ENCODE assay signal across 9 mouse cellular contexts in genomic region chr17:26119766-26120710, GRCm38 (mm10). TPM values are rescaled to one million over a fixed set of nuclear protein-coding genes. Genes with fewer than 3 reads are reported as not detected.
A peak's percentile ranks its signal among the peaks of the same experiment; 100 is the strongest.
DNase-seq lines count a peak whose midpoint lies in the region; ATAC-seq and TF ChIP-seq lines count a peak whose summit lies in the region.
"Had no signal": no experiment of that assay in that cellular context is flagged by ENCODE, and none has a peak within 500 bp of the region (broad histone marks: within the 10 kb centered on the region; RNA-seq: fewer than 3 reads in every experiment).

No protein-coding gene starts in this region.

- peaks cover 16% of the 10 kb centered on the region for H3K4me1 ChIP-seq in embryonic facial prominence, embryonic 15.5 days
- H3K4me1 ChIP-seq in intestine, embryonic 15.5 days (replicated peaks) = peaks cover 32% of the 10 kb centered on the region
- H3K4me1 ChIP-seq in liver, embryonic 14.5 days (replicated peaks; ENCODE audit: control insufficient read depth in 2 of 2, insufficient read depth in 2 of 2, low read length in 1 of 2) = peaks cover 6 to 12% of the 10 kb centered on the region in 2 experiments

- no peak for TF ChIP-seq EP300 in liver, embryonic 14.5 days (IDR thresholded peaks at IDR 0.05; ENCODE audit: low read depth)

- 0 out of 2 replicates have a peak, but pooled peaks have one; percentile 22 for ATAC-seq in embryonic facial prominence, embryonic 15.5 days (ENCODE audit: insufficient number of reproducible peaks, low FRiP score, low TSS enrichment, low read depth)
- peak; percentile 27; the same call in 1 of the 2 replicates for ATAC-seq in intestine, embryonic 15.5 days
- peak; percentile 19; the same call in 1 of the 2 replicates for ATAC-seq in liver, embryonic 14.5 days (ENCODE audit: insufficient read depth)

- 41% methylated on average over 33 of the region's 33 CpGs for WGBS in embryonic facial prominence, embryonic 15.5 days
- 45% methylated on average over 33 of the region's 33 CpGs for WGBS in intestine, embryonic 15.5 days
- 35% methylated on average over 33 of the region's 33 CpGs for WGBS in liver, embryonic 14.5 days (ENCODE audit: insufficient replicate concordance)

- H3K4me3 ChIP-seq in embryonic facial prominence, embryonic 15.5 days (replicated peaks) = no peak overlapping the region
- no peak overlapping the region for H3K4me3 ChIP-seq in intestine, embryonic 15.5 days (replicated peaks)
- H3K4me3 ChIP-seq in liver, embryonic 14.5 days (ENCODE audit: insufficient read depth in 1 of 2, low read depth in 2 of 2, low read length in 2 of 2) = no peak overlapping the region
- H3K4me3 ChIP-seq: heart, embryonic 15.5 days had no signal

- no peak overlapping the region for H3K9ac ChIP-seq in embryonic facial prominence, embryonic 15.5 days
- H3K9ac ChIP-seq in intestine, embryonic 15.5 days = no peak overlapping the region
- no peak overlapping the region for H3K9ac ChIP-seq in liver, embryonic 14.5 days (replicated peaks)
- H3K9ac ChIP-seq: heart, embryonic 15.5 days had no signal

- H3K4me2 ChIP-seq in embryonic facial prominence, embryonic 15.5 days (replicated peaks) = 0 out of 2 replicates have a peak overlapping the region, but pooled peaks have one; percentile 11
- peak overlapping the region; percentile 31 for H3K4me2 ChIP-seq in intestine, embryonic 15.5 days (replicated peaks)
- H3K4me2 ChIP-seq in liver, embryonic 14.5 days (ENCODE audit: low read depth) = no peak overlapping the region
- H3K4me2 ChIP-seq: heart, embryonic 15.5 days had no signal

- peaks cover 1% of the 10 kb centered on the region; the same call in 1 of the 2 replicates for H3K36me3 ChIP-seq in embryonic facial prominence, embryonic 15.5 days
- H3K36me3 ChIP-seq in intestine, embryonic 15.5 days = no peaks in the 10 kb centered on the region
- H3K36me3 ChIP-seq in liver, embryonic 14.5 days (replicated peaks; ENCODE audit: control insufficient read depth, insufficient read depth, low read depth) = no peaks in the 10 kb centered on the region

- TF ChIP-seq CTCF in liver, embryonic 14.5 days (IDR thresholded peaks at IDR 0.05; ENCODE audit: low read depth) = peak; percentile 94

- H3K27me3 ChIP-seq in embryonic facial prominence, embryonic 15.5 days = peaks cover 41% of the 10 kb centered on the region
- peaks cover 18% of the 10 kb centered on the region for H3K27me3 ChIP-seq in intestine, embryonic 15.5 days (replicated peaks)
- peaks cover 7% of the 10 kb centered on the region for H3K27me3 ChIP-seq in liver, embryonic 14.5 days (ENCODE audit: control insufficient read depth, insufficient read depth, low read length)

- no peaks in the 10 kb centered on the region for H3K9me3 ChIP-seq in embryonic facial prominence, embryonic 15.5 days (replicated peaks)
- H3K9me3 ChIP-seq in intestine, embryonic 15.5 days = no peaks in the 10 kb centered on the region
- no peaks in the 10 kb centered on the region for H3K9me3 ChIP-seq in liver, embryonic 14.5 days (ENCODE audit: control insufficient read depth, low read length)
- H3K9me3 ChIP-seq: heart, embryonic 15.5 days had no signal

- H3K27ac ChIP-seq in embryonic facial prominence, embryonic 15.5 days (replicated peaks) = no peak overlapping the region
- H3K27ac ChIP-seq in intestine, embryonic 15.5 days = no peak overlapping the region
- no peak overlapping the region for H3K27ac ChIP-seq in liver, embryonic 14.5 days
- H3K27ac ChIP-seq: heart, embryonic 15.5 days had no signal

- DNase-seq in ovary, postnatal 36 days (ENCODE audit: low spot score) = peak; percentile 45
- DNase-seq in ovary, adult 18-20 months (ENCODE audit: low spot score) = no peak
- DNase-seq in adrenal gland, postnatal 14 days = peak; percentile 63
- peak in 2 of 3 experiments; percentile 37 to 45 for DNase-seq in liver, embryonic 14.5 days (ENCODE audit: low read depth in 3 of 3, low spot score in 3 of 3)
- DNase-seq in neural tube, embryonic 10.5 days (ENCODE audit: extremely low spot score, low spot score) = peak; percentile 52
- peak; percentile 50 for DNase-seq in yolk sac, embryonic 10.5 days (ENCODE audit: low spot score)

RNA-seq across cellular contexts. Expression of gene Mrpl28, which starts 3.3 kb away (rescaled TPM):
- total RNA-seq in adrenal gland, postnatal 14 days (2021) = 77.5 and 87.3 TPM in 2 replicates
- polyA plus RNA-seq in embryonic facial prominence, embryonic 15.5 days (2015; fragmentation: Nextera tagmentation; extraction: Ambion mirVana) = 190 and 191 TPM in 2 replicates
- 218 and 240 TPM in 2 replicates for polyA plus RNA-seq in intestine, embryonic 15.5 days (2015; fragmentation: Nextera tagmentation; extraction: Ambion mirVana)
- 47.8 and 58.0 TPM in 2 replicates for polyA plus RNA-seq in liver, embryonic 14.5 days (2012; rRNA removed)
- 121 and 129 TPM in 2 replicates for polyA plus RNA-seq in liver, embryonic 14.5 days (2014; fragmentation: Nextera tagmentation; extraction: Ambion mirVana)

RNA-seq across cellular contexts. Expression of gene Tmem8, which starts 6.9 kb away (rescaled TPM):
- 5.0 and 5.8 TPM in 2 replicates for total RNA-seq in adrenal gland, postnatal 14 days (2021)
- 2.9 and 3.5 TPM in 2 replicates for polyA plus RNA-seq in embryonic facial prominence, embryonic 15.5 days (2015; fragmentation: Nextera tagmentation; extraction: Ambion mirVana)
- polyA plus RNA-seq in intestine, embryonic 15.5 days (2015; fragmentation: Nextera tagmentation; extraction: Ambion mirVana) = 8.7 and 10.9 TPM in 2 replicates
- 2.8 and 3.6 TPM in 2 replicates for polyA plus RNA-seq in liver, embryonic 14.5 days (2012; rRNA removed)
- 0.88 and 1.1 TPM in 2 replicates for polyA plus RNA-seq in liver, embryonic 14.5 days (2014; fragmentation: Nextera tagmentation; extraction: Ambion mirVana)

RNA-seq across cellular contexts. Expression of gene Axin1, which starts 18.4 kb away (rescaled TPM):
- total RNA-seq in adrenal gland, postnatal 14 days (2021) = 32.8 and 43.1 TPM in 2 replicates
- polyA plus RNA-seq in embryonic facial prominence, embryonic 15.5 days (2015; fragmentation: Nextera tagmentation; extraction: Ambion mirVana) = 12.7 and 15.8 TPM in 2 replicates
- 14.2 and 17.8 TPM in 2 replicates for polyA plus RNA-seq in intestine, embryonic 15.5 days (2015; fragmentation: Nextera tagmentation; extraction: Ambion mirVana)
- polyA plus RNA-seq in liver, embryonic 14.5 days (2012; rRNA removed) = 6.5 and 8.7 TPM in 2 replicates
- polyA plus RNA-seq in liver, embryonic 14.5 days (2014; fragmentation: Nextera tagmentation; extraction: Ambion mirVana) = 3.8 and 6.0 TPM in 2 replicates

RNA-seq across cellular contexts. Expression of gene Nme4, which starts 24.6 kb away (rescaled TPM):
- total RNA-seq in adrenal gland, postnatal 14 days (2021) = 2.6 and 2.7 TPM in 2 replicates
- polyA plus RNA-seq in embryonic facial prominence, embryonic 15.5 days (2015; fragmentation: Nextera tagmentation; extraction: Ambion mirVana) = 87.1 and 98.8 TPM in 2 replicates
- 96.7 and 107 TPM in 2 replicates for polyA plus RNA-seq in intestine, embryonic 15.5 days (2015; fragmentation: Nextera tagmentation; extraction: Ambion mirVana)
- 46.2 and 52.2 TPM in 2 replicates for polyA plus RNA-seq in liver, embryonic 14.5 days (2012; rRNA removed)
- polyA plus RNA-seq in liver, embryonic 14.5 days (2014; fragmentation: Nextera tagmentation; extraction: Ambion mirVana) = 45.1 and 46.7 TPM in 2 replicates

RNA-seq across cellular contexts. Expression of gene Decr2, which starts 29.9 kb away (rescaled TPM):
- total RNA-seq in adrenal gland, postnatal 14 days (2021) = 34.2 and 42.3 TPM in 2 replicates
- 39.7 and 42.6 TPM in 2 replicates for polyA plus RNA-seq in embryonic facial prominence, embryonic 15.5 days (2015; fragmentation: Nextera tagmentation; extraction: Ambion mirVana)
- polyA plus RNA-seq in intestine, embryonic 15.5 days (2015; fragmentation: Nextera tagmentation; extraction: Ambion mirVana) = 39.4 and 42.7 TPM in 2 replicates
- 6.2 and 6.8 TPM in 2 replicates for polyA plus RNA-seq in liver, embryonic 14.5 days (2012; rRNA removed)
- polyA plus RNA-seq in liver, embryonic 14.5 days (2014; fragmentation: Nextera tagmentation; extraction: Ambion mirVana) = 5.5 and 6.5 TPM in 2 replicates
